Mouse (Mus musculus) erythroblast, adult 5-6 weeks (primary cell): Measurements from ENCODE around the gene Echdc2. TPM values are rescaled to one million over a fixed set of nuclear protein-coding genes. Genes with fewer than 3 reads are reported as not detected.

Experiments used
- ATAC-seq: replicated peaks from 2 replicates; pipeline ENCODE4 v1.8.0; 2016; ENCODE audit warnings: moderate number of reproducible peaks, mild to moderate bottlenecking, moderate TSS enrichment, inconsistent platforms; ENCODE audit not compliant: poor library complexity, low FRiP score, severe bottlenecking
- total RNA-seq, 2 experiments: library from RNA; stranded (forward) in 1 of 2; stranded (reverse) in 1 of 2; fragments of 150-400 nt in 1 of 2; fragments of 200-764, 138-1000 nt in 1 of 2; gene quantifications; 2 replicates each; pipeline versions ENCODE4 v1.2.3 to v1.2.4; 2015 to 2017; ENCODE audit warnings: low replicate concordance in 2 of 2

Gene Echdc2
- total RNA-seq, 2 experiments from 2014 or later = not detected

DNA sequence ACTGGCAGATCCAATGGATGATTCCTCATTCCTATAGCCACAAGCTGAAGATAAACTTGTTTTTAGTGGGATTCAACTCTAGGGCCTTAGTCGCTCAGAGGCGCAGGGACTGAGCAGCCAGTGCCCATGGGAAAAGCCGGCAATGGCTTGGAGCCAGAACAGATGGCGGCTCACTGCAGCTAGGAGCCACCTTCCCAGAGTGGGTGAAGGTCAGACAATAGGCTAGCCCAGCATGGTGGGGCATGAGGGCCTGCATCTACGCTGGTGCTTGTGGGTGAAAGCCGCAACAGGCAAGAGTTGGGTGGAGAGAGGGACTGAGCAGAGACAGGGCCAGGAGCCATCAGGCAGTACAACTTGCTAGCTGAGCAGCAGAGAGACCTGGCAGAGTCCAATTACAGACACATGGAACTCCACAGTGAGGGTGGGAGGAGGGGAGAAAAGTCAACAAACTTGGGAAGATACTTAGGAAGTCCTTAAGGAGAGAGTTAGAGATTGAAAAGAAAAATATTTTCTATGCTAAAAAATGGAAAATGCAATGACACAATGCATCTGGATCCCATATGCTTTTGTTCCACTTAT lies 31.1 kb downstream of the Echdc2 start:
- no peak for ATAC-seq

DNA sequence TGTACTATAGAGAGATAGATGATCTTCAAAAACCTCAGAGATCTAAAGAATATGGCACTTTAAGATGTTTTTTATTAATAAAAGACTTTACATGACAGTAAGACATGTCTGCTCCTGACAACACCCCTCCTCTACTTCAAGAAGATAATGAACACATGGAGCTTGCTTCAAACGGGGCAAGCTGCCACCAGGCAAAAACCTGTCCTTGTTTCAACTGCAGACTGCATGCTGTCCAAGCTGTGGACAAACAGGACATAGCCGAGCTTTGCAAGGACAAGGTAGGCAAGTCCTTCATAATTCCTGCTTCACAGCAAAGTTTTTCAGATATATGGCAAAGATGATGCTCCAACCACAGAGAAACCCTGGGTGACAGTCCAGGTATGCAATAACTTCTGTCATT lies 34.0 kb downstream of the Echdc2 start:
- ATAC-seq = no peak

DNA sequence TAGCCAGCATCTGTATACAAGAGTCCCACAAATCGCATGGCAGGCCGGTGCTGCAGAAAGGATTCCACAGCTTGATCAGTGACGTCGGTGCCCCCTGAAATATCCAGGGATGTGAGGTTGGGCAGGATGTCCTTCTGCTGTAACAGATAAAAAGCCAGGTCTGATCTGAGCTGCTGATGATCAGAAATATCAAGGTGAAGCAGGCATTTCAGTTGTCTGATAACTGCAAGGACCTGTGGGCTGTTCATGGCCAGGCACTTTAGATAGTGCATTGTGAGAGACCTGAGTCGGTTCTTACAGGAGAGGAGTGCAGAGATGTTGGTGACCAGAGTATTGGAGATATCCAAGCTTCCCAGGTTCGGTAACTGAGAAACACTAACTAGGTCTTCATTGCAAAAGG lies 39.4 kb downstream of the Echdc2 start:
- no peak for ATAC-seq

DNA sequence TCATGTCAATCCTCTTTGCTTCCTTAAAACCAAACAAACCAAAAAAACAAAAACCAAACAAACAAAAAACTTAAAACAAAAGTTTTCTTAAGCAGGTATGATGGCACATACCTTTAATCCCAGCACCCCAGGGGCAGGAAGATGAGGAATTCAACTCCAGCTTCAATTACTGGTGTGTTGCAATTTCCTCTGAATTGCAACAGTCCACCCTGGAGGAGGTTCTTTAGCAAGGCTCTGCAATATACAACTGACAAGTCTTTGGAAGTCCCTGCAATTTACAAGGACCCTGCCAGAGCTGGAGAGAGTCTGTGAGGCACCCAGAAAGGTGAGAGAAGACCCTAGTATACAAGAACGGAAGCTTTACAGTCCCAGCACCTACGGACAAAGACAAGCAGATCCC lies 47.8 kb downstream of the Echdc2 start:
- no peak for ATAC-seq

DNA sequence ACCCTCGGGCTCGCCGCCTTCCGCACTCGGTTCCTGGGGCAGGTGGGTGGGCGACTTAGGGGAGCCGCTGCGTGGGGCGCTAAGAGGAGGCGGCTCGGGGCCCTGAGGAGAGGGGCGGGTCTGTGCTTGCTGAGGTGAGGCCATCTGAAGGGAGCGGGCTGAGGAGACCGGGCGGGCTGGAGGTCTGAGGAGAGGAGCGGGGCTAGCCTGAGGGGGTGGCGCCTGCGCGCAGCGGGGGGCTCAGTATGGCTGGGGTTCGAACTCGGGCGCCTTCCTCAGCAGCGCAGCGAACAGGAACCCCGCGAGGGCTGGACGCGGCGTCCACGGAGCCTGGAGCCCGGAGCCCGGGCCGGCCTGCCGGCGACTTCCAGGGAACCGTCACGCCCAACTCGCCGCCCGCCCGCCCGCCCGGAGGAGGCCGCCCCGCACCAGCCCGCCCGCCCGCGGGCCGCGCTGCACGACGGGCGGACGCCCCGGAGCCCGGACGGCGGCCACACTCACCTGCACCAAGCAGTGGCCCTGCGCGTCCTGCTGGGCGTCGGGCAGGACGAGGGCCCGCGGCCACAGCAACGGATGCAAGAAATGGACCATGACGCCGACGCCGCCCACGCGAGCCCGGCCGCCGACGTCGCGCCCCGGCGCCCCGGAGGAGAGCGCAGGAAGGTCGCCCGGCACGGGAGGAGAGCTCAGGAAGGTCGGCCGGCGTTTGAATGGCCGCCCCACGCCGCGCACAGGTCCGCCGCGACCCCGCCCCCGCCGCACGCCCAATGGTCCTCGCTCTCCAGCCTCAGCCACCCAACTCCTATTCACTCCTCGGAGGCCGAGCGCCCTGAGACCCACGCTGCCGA lies 52.3 kb downstream of the Echdc2 start, which contains the start of gene Zyg11a:
Gene Zyg11a (minus strand): TSS at position 717 of the 848 bp plus-strand sequence.
- no peak for ATAC-seq

DNA sequence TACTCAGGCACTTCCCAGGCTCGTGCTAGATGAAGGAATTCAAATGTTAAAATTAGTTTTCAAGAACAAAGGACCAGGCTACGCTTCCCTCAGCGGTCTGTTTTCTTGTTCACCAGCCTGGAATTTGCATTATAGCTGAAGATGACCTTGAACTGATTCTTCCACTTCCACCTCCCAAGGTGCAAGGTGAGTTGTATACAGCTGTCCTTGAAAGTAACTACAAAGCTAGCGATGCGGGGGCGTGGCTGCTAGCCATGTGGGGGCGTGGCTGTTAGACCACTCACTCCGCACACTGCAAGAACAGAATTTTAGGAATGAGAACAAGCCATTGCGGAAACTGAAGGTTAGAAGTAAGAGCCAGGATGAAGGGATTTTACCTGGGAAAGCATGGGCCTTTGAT lies 53.8 kb downstream of the Echdc2 start:
- no peak for ATAC-seq

DNA sequence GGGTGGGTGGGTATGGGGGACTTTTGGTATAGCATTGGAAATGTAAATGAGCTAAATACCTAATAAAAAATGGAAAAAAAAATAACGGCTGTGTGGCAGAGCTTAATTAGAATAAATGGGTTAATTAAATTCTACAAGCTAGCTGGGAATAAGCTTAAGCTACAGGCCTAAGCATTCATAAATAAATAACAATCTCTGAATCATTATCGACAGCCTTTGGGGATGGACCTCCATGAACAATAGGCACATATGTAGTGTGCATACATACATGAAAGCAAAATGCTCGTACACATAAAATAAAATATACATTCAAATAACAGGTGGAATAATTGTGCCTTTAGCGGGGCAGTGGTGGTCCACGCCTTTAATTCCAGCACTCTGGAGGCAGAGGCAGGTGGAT lies 57.3 kb downstream of the Echdc2 start:
- no peak for ATAC-seq

DNA sequence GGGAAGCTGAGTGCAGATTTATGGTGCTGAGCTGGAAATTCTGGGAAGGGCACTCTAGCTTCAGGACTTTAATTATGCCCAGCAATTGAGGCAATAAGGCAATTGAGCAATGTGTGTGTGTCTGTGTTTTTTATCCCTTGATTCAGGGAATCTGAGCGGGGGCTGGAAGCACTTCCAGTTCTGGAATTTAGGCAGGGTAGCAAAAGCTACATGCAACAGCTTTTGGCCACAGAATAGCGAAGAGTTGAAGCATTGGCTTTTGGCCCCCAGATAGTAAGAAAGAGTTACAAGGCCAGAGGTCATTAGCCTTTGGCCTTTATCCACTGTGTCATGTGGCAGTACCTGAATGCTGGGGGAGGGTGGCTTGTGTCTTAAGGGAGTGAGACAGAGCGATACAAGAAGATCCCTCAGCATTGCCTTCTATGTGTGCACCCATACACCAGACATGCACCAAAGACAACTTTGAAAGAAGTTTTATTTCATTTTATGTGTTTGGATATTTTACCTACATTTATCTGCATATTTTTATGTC lies 60.2 kb downstream of the Echdc2 start:
- ATAC-seq = no peak

Other genes starting within 250 kb of the Echdc2 start
- 4.4 and 14.2 TPM in 2 replicates for gene Cpt2, start 241.8 kb upstream of the Echdc2 start, total RNA-seq (2015; ENCODE audit: low replicate concordance)
- 4.5 and 6.1 TPM in 2 replicates for gene Cpt2, start 241.8 kb upstream of the Echdc2 start, total RNA-seq (2017; ENCODE audit: low replicate concordance)
- not detected in 2 replicates for gene Slc1a7, start 197.1 kb upstream of the Echdc2 start, total RNA-seq (2015; ENCODE audit: low replicate concordance)
- gene Slc1a7, start 197.1 kb upstream of the Echdc2 start, total RNA-seq (2017; ENCODE audit: low replicate concordance) = not detected in 2 replicates
- not detected in 2 replicates for gene Podn, start 69.0 kb upstream of the Echdc2 start, total RNA-seq (2015; ENCODE audit: low replicate concordance)
- gene Podn, start 69.0 kb upstream of the Echdc2 start, total RNA-seq (2017; ENCODE audit: low replicate concordance) = not detected in 2 replicates
- gene Scp2, start 20.4 kb upstream of the Echdc2 start, total RNA-seq (2015; ENCODE audit: low replicate concordance) = 78.6 and 95.5 TPM in 2 replicates
- 74.2 and 99.8 TPM in 2 replicates for gene Scp2, start 20.4 kb upstream of the Echdc2 start, total RNA-seq (2017; ENCODE audit: low replicate concordance)
- gene Zyg11a, start 52.6 kb downstream of the Echdc2 start, total RNA-seq (2015; ENCODE audit: low replicate concordance) = not detected in 2 replicates
- not detected in 2 replicates for gene Zyg11a, start 52.6 kb downstream of the Echdc2 start, total RNA-seq (2017; ENCODE audit: low replicate concordance)
- gene Zyg11b, start 135.7 kb downstream of the Echdc2 start, total RNA-seq (2015; ENCODE audit: low replicate concordance) = 3.8 and 4.0 TPM in 2 replicates
- gene Zyg11b, start 135.7 kb downstream of the Echdc2 start, total RNA-seq (2017; ENCODE audit: low replicate concordance) = 3.8 and 3.9 TPM in 2 replicates
- gene Coa7, start 162.7 kb downstream of the Echdc2 start, total RNA-seq (2015; ENCODE audit: low replicate concordance) = 0.38 and 14.2 TPM in 2 replicates
- gene Coa7, start 162.7 kb downstream of the Echdc2 start, total RNA-seq (2017; ENCODE audit: low replicate concordance) = 0.51 and 0.70 TPM in 2 replicates
- not detected in 2 replicates for gene Shisal2a, start 217.9 kb downstream of the Echdc2 start, total RNA-seq (2015; ENCODE audit: low replicate concordance)
- gene Shisal2a, start 217.9 kb downstream of the Echdc2 start, total RNA-seq (2017; ENCODE audit: low replicate concordance) = not detected in 2 replicates
- not detected in 2 replicates for gene Gpx7, start 241.5 kb downstream of the Echdc2 start, total RNA-seq (2015; ENCODE audit: low replicate concordance)
- gene Gpx7, start 241.5 kb downstream of the Echdc2 start, total RNA-seq (2017; ENCODE audit: low replicate concordance) = not detected in 2 replicates